Mouse (Mus musculus) MEL (cell line): ENCODE data around the gene Hsf4. TPM values are rescaled to one million over a fixed set of nuclear protein-coding genes. Genes with fewer than 3 reads are reported as not detected.

Source experiments
- DNase-seq: peaks from one replicate; pipeline ENCODE4 v3.0.0; 2011; ENCODE audit warnings: low read depth, low spot score
- H3K27ac ChIP-seq: 2 replicates; pipeline ENCODE4 v1.5.1; 2012; ENCODE audit warnings: low read depth, mild to moderate bottlenecking, control low read depth, low read length, moderate library complexity; ENCODE audit not compliant: control insufficient read depth
- H3K27me3 ChIP-seq, 2 experiments: fragments of 150-350 bp in 1 of 2; sonication (generic) in 1 of 2; 2 replicates each; pipeline ENCODE4 v1.6.1; 2012; ENCODE audit warnings: low read length in 2 of 2, mild to moderate bottlenecking in 2 of 2, improper control_type of control experiment in 1 of 2, moderate library complexity in 1 of 2; ENCODE audit not compliant: insufficient read depth in 2 of 2, control insufficient read depth in 1 of 2
- H3K36me3 ChIP-seq, 2 experiments: 2 replicates each; pipeline ENCODE4 v1.6.1; 2012 to 2014; ENCODE audit warnings: low read length in 2 of 2, improper control_type of control experiment in 1 of 2, inconsistent platforms in 1 of 2, mild to moderate bottlenecking in 1 of 2; ENCODE audit not compliant: insufficient read depth in 2 of 2, control insufficient read depth in 1 of 2
- H3K4me1 ChIP-seq, 2 experiments: fragments of 150-350 bp in 1 of 2; sonication (generic) in 1 of 2; 2 replicates each; pipeline ENCODE4 v1.6.1; 2012; ENCODE audit warnings: low read length in 2 of 2, improper control_type of control experiment in 1 of 2, mild to moderate bottlenecking in 1 of 2; ENCODE audit not compliant: insufficient read depth in 2 of 2, control insufficient read depth in 1 of 2
- H3K4me3 ChIP-seq, 2 experiments: fragments of 150-350 bp in 1 of 2; sonication (generic) in 1 of 2; 2 replicates each; pipeline ENCODE4 v1.5.1; 2012; ENCODE audit warnings: low read depth in 2 of 2, low read length in 2 of 2, mild to moderate bottlenecking in 2 of 2, moderate library complexity in 2 of 2, control low read depth in 1 of 2, improper control_type of control experiment in 1 of 2; ENCODE audit not compliant: control insufficient read depth in 1 of 2, insufficient read depth in 1 of 2
- H3K79me2 ChIP-seq: 2 replicates; pipeline ENCODE4 v1.6.1; 2012; ENCODE audit warnings: mild to moderate bottlenecking, low read length, moderate library complexity; ENCODE audit not compliant: control insufficient read depth, poor library complexity, insufficient read depth
- H3K9ac ChIP-seq: 2 replicates; pipeline ENCODE4 v1.6.1; 2012; ENCODE audit warnings: low read depth, mild to moderate bottlenecking, control low read depth, low read length, moderate library complexity; ENCODE audit not compliant: control insufficient read depth, poor library complexity, severe bottlenecking
- H3K9me3 ChIP-seq: fragments of 150-350 bp; sonication (generic); replicated peaks from 2 replicates; pipeline ENCODE4 v1.6.1; 2012; ENCODE audit warnings: mild to moderate bottlenecking, low read length, improper control_type of control experiment, moderate library complexity; ENCODE audit not compliant: insufficient read depth
- BHLHE40 ChIP-seq: IDR thresholded peaks from 2 replicates; pipeline ENCODE4 v1.6.1; 2012; ENCODE audit warnings: low read depth, mild to moderate bottlenecking, inconsistent platforms, low read length, improper control_type of control experiment, borderline replicate concordance
- CHD1 ChIP-seq: IDR thresholded peaks from 2 replicates; pipeline ENCODE4 v1.6.1; 2012; ENCODE audit warnings: low read depth, mild to moderate bottlenecking, inconsistent platforms, low read length, improper control_type of control experiment
- CHD2 ChIP-seq: IDR thresholded peaks from 2 replicates; pipeline ENCODE4 v1.6.1; 2011; ENCODE audit warnings: low read length, improper control_type of control experiment
- CTCF ChIP-seq, 3 experiments: IDR thresholded peaks in 2 of 3; conservative IDR thresholded peaks in 1 of 3; 2 replicates each; pipeline ENCODE4 v1.5.1; 2011 to 2012; ENCODE audit warnings: low read length in 3 of 3, low read depth in 2 of 3, mild to moderate bottlenecking in 2 of 3, improper control_type of control experiment in 1 of 3, inconsistent platforms in 1 of 3, mixed read lengths in 1 of 3, moderate library complexity in 1 of 3; ENCODE audit not compliant: control insufficient read depth in 1 of 3, insufficient read depth in 1 of 3, poor library complexity in 1 of 3, severe bottlenecking in 1 of 3
- E2F4 ChIP-seq: IDR thresholded peaks from 2 replicates; pipeline ENCODE4 v1.6.1; 2011; ENCODE audit warnings: low read depth, low read length, improper control_type of control experiment, borderline replicate concordance
- ELF1 ChIP-seq: IDR thresholded peaks from 2 replicates; pipeline ENCODE4 v1.6.1; 2014; ENCODE audit warnings: low read depth, mild to moderate bottlenecking, inconsistent platforms, low read length, improper control_type of control experiment, moderate library complexity
- ETS1 ChIP-seq: IDR thresholded peaks from 2 replicates; pipeline ENCODE4 v1.6.1; 2012; ENCODE audit warnings: low read depth, mild to moderate bottlenecking, inconsistent platforms, low read length, improper control_type of control experiment, moderate library complexity
- GABPA ChIP-seq: IDR thresholded peaks from 2 replicates; pipeline ENCODE4 v1.6.1; 2012; ENCODE audit warnings: low read depth, mild to moderate bottlenecking, inconsistent platforms, low read length, improper control_type of control experiment, moderate library complexity
- GATA1 ChIP-seq: IDR thresholded peaks from 2 replicates; pipeline ENCODE4 v1.6.1; 2011; ENCODE audit warnings: low read depth, low read length, improper control_type of control experiment
- HCFC1 ChIP-seq: IDR thresholded peaks from 2 replicates; pipeline ENCODE4 v1.6.1; 2012; ENCODE audit warnings: low read depth, mild to moderate bottlenecking, inconsistent platforms, low read length, improper control_type of control experiment, moderate library complexity
- JUND ChIP-seq: IDR thresholded peaks from 2 replicates; pipeline ENCODE4 v1.6.1; 2011; ENCODE audit warnings: low read depth, mild to moderate bottlenecking, improper control_type of control experiment, low read length
- KAT2A ChIP-seq: conservative IDR thresholded peaks from 2 replicates; pipeline ENCODE4 v1.6.1; 2012; ENCODE audit warnings: low read depth, low read length, improper control_type of control experiment, inconsistent platforms
- MAFK ChIP-seq: IDR thresholded peaks from 2 replicates; pipeline ENCODE4 v1.6.1; 2011; ENCODE audit warnings: low read depth, mild to moderate bottlenecking, low read length, improper control_type of control experiment, borderline replicate concordance
- MAZ ChIP-seq: IDR thresholded peaks from 2 replicates; pipeline ENCODE4 v1.6.1; 2012; ENCODE audit warnings: low read depth, mild to moderate bottlenecking, inconsistent platforms, low read length, improper control_type of control experiment
- MEF2A ChIP-seq: IDR thresholded peaks from 2 replicates; pipeline ENCODE4 v1.6.1; 2014; ENCODE audit warnings: low read depth, mild to moderate bottlenecking, inconsistent platforms, low read length, improper control_type of control experiment; ENCODE audit not compliant: poor library complexity, insufficient replicate concordance, severe bottlenecking; ENCODE audit errors: extremely low read depth
- MXI1 ChIP-seq: IDR thresholded peaks from 2 replicates; pipeline ENCODE4 v1.6.1; 2011; ENCODE audit warnings: mild to moderate bottlenecking, low read depth, low read length, improper control_type of control experiment
- MYC ChIP-seq: IDR thresholded peaks from 2 replicates; pipeline ENCODE4 v1.6.1; 2011; ENCODE audit warnings: low read depth, mild to moderate bottlenecking, low read length, improper control_type of control experiment, moderate library complexity
- NELFE ChIP-seq: IDR thresholded peaks from 2 replicates; pipeline ENCODE4 v1.6.1; 2011; ENCODE audit warnings: low read depth, low read length, improper control_type of control experiment
- NRF1 ChIP-seq: IDR thresholded peaks from 2 replicates; pipeline ENCODE4 v1.6.1; 2014; ENCODE audit warnings: low read depth, mild to moderate bottlenecking, inconsistent platforms, low read length, improper control_type of control experiment, moderate library complexity; ENCODE audit not compliant: poor library complexity, insufficient read depth, severe bottlenecking
- POLR2A ChIP-seq, 2 experiments: IDR thresholded peaks; 2 replicates each; pipeline ENCODE4 v1.6.1; 2011 to 2012; ENCODE audit warnings: low read length in 2 of 2, mild to moderate bottlenecking in 2 of 2, control low read depth in 1 of 2, improper control_type of control experiment in 1 of 2, low read depth in 1 of 2, moderate library complexity in 1 of 2; ENCODE audit not compliant: control insufficient read depth in 1 of 2, insufficient read depth in 1 of 2, poor library complexity in 1 of 2
- POLR2AphosphoS2 ChIP-seq: IDR thresholded peaks from 2 replicates; pipeline ENCODE4 v1.6.1; 2011; ENCODE audit warnings: low read length, improper control_type of control experiment
- POLR2AphosphoS5 ChIP-seq: IDR thresholded peaks from 2 replicates; pipeline ENCODE4 v1.6.1; 2012; ENCODE audit warnings: low read depth, borderline replicate concordance, mild to moderate bottlenecking, inconsistent platforms, low read length, moderate library complexity, mixed read lengths
- RAD21 ChIP-seq: IDR thresholded peaks from 2 replicates; pipeline ENCODE4 v1.6.1; 2011; ENCODE audit warnings: mild to moderate bottlenecking, low read depth, low read length, improper control_type of control experiment
- RCOR1 ChIP-seq: IDR thresholded peaks from 2 replicates; pipeline ENCODE4 v1.6.1; 2012; ENCODE audit warnings: low read depth, mild to moderate bottlenecking, inconsistent platforms, low read length, improper control_type of control experiment
- SIN3A ChIP-seq: IDR thresholded peaks from 2 replicates; pipeline ENCODE4 v1.6.1; 2012; ENCODE audit warnings: low read length, improper control_type of control experiment, inconsistent platforms
- SMC3 ChIP-seq: IDR thresholded peaks from 2 replicates; pipeline ENCODE4 v1.6.1; 2011; ENCODE audit warnings: low read depth, low read length, improper control_type of control experiment
- TAL1 ChIP-seq: IDR thresholded peaks from 2 replicates; pipeline ENCODE4 v1.6.1; 2012; ENCODE audit warnings: mild to moderate bottlenecking, inconsistent platforms, low read length, moderate library complexity, mixed read lengths
- TBP ChIP-seq: IDR thresholded peaks from 2 replicates; pipeline ENCODE4 v1.8.0; 2011; ENCODE audit warnings: low read depth, low read length, improper control_type of control experiment
- TCF12 ChIP-seq: IDR thresholded peaks from 2 replicates; pipeline ENCODE4 v1.6.1; 2014; ENCODE audit warnings: low read depth, mild to moderate bottlenecking, inconsistent platforms, low read length, improper control_type of control experiment, moderate library complexity
- UBTF ChIP-seq: IDR thresholded peaks from 2 replicates; pipeline ENCODE4 v1.6.1; 2012; ENCODE audit warnings: low read depth, mild to moderate bottlenecking, inconsistent platforms, low read length, improper control_type of control experiment, moderate library complexity, borderline replicate concordance; ENCODE audit not compliant: insufficient read depth
- USF1 ChIP-seq: IDR thresholded peaks from 2 replicates; pipeline ENCODE4 v1.6.1; 2014; ENCODE audit warnings: low read depth, mild to moderate bottlenecking, inconsistent platforms, low read length, improper control_type of control experiment, moderate library complexity
- USF2 ChIP-seq, 2 experiments: IDR thresholded peaks; 2 replicates each; pipeline ENCODE4 v1.6.1; 2011 to 2012; ENCODE audit warnings: improper control_type of control experiment in 2 of 2, low read length in 2 of 2, borderline replicate concordance in 1 of 2, inconsistent platforms in 1 of 2, low read depth in 1 of 2, mild to moderate bottlenecking in 1 of 2; ENCODE audit not compliant: insufficient read depth in 1 of 2
- ZC3H11A ChIP-seq: IDR thresholded peaks from 2 replicates; pipeline ENCODE4 v1.6.1; 2012; ENCODE audit warnings: low read depth, mild to moderate bottlenecking, inconsistent platforms, low read length, improper control_type of control experiment
- ZKSCAN1 ChIP-seq: IDR thresholded peaks from 2 replicates; pipeline ENCODE4 v1.6.1; 2012; ENCODE audit warnings: low read depth, mild to moderate bottlenecking, inconsistent platforms, low read length, improper control_type of control experiment, moderate library complexity
- ZMIZ1 ChIP-seq: IDR thresholded peaks from 2 replicates; pipeline ENCODE4 v1.6.1; 2012; ENCODE audit warnings: low read depth, mild to moderate bottlenecking, inconsistent platforms, low read length, improper control_type of control experiment, moderate library complexity
- ZNF384 ChIP-seq: IDR thresholded peaks from 2 replicates; pipeline ENCODE4 v1.6.1; 2012; ENCODE audit warnings: low read depth, mild to moderate bottlenecking, inconsistent platforms, low read length, improper control_type of control experiment
- polyA plus RNA-seq, 2 experiments: library from polyadenylated mRNA; stranded (reverse) in 1 of 2; unstranded in 1 of 2; fragments of >175 nt in 1 of 2; fragments of >200 nt in 1 of 2; gene quantifications; 2 replicates each; pipeline versions ENCODE4 v1.2.1 to v1.2.4; 2012; ENCODE audit warnings: low replicate concordance in 2 of 2, low read depth in 1 of 2; ENCODE audit not compliant: insufficient read length in 2 of 2, insufficient read depth in 1 of 2, missing spikeins in 1 of 2
- total RNA-seq: library from RNA; depleted of rRNA; stranded (reverse); fragments of 300-350 nt; gene quantifications from 2 replicates; pipeline ENCODE4 v1.2.3, GENCODE M21; 2012

The Hsf4 gene
- total and polyA plus RNA-seq, 3 experiments, result 1.7 to 7.1 TPM; not detected in 1

- no peak overlapping the region for H3K4me3 ChIP-seq
- TF ChIP-seq GABPA, result no peak
- no peak for TF ChIP-seq USF1
- TF ChIP-seq ZC3H11A, result peak; percentile 82
- TF ChIP-seq HCFC1, result peak; percentile 65
- no peak for TF ChIP-seq ETS1
- TF ChIP-seq ZNF384, result no peak
- peak; percentile 57; the same call in 1 of the 2 replicates for TF ChIP-seq ELF1
- no peak for TF ChIP-seq RCOR1
- peak; percentile 53; the same call in 1 of the 2 replicates for TF ChIP-seq BHLHE40
- TF ChIP-seq POLR2AphosphoS2, result no peak
- TF ChIP-seq NELFE, result no peak
- TF ChIP-seq UBTF, result no peak
- TF ChIP-seq MXI1, result peak; percentile 98
- TF ChIP-seq SIN3A, result peak; percentile 99
- TF ChIP-seq ZKSCAN1, result no peak
- no peak for TF ChIP-seq CHD1
- no peak for TF ChIP-seq CHD2
- TF ChIP-seq NRF1, result no peak
- TF ChIP-seq TAL1, result no peak
- TF ChIP-seq ZMIZ1, result no peak
- TF ChIP-seq JUND, result no peak
- TF ChIP-seq POLR2AphosphoS5, result no peak
- TF ChIP-seq MYC, result 0 out of 2 replicates have a peak, but pooled peaks have one; percentile 41
- peak; percentile 68; the same call in 1 of the 2 replicates for TF ChIP-seq MAZ
- TF ChIP-seq E2F4, result no peak
- TF ChIP-seq MAFK, result no peak
- peak; percentile 73 for TF ChIP-seq RAD21
- TF ChIP-seq USF2 (IDR thresholded peaks at IDR 0.05; ENCODE audit: borderline replicate concordance in 1 of 2, insufficient read depth in 1 of 2, low read depth in 1 of 2, low read length in 2 of 2), result no peak
- TF ChIP-seq SMC3, result peak; percentile 97
- peak; percentile 81 to 98 (median 95) for TF ChIP-seq CTCF (IDR thresholded peaks at IDR 0.05 in 2 of 3, conservative IDR thresholded peaks at IDR 0.05 in 1 of 3; ENCODE audit: control insufficient read depth in 1 of 3, insufficient read depth in 1 of 3, low read depth in 2 of 3, low read length in 3 of 3, poor library complexity in 1 of 3, severe bottlenecking in 1 of 3)
- no peak for TF ChIP-seq MEF2A
- TF ChIP-seq GATA1, result no peak
- TF ChIP-seq POLR2A (IDR thresholded peaks at IDR 0.05; ENCODE audit: control insufficient read depth in 1 of 2, insufficient read depth in 1 of 2, low read depth in 1 of 2, low read length in 2 of 2, poor library complexity in 1 of 2), result no peak
- TF ChIP-seq TBP, result no peak
- no peak for TF ChIP-seq KAT2A
- no peak for TF ChIP-seq TCF12
Observed at GRCm38 (mm10) chr8:105290554-105291314, 21.1 kb downstream of the Hsf4 start.

More at GRCm38 (mm10) chr8:105290554-105291314, 21.1 kb downstream of the Hsf4 start:
- Histone ChIP-seq H3K27ac (no peak overlapping the region), H3K9ac (no peak overlapping the region), H3K27me3 (no peaks in the 10 kb centered on the region), H3K4me1 (peaks cover 4 to 13% of the 10 kb centered on the region in 2 experiments; a peak in 3 of 4 replicates), H3K79me2 (peaks cover 3% of the 10 kb centered on the region), H3K36me3 (no peaks in the 10 kb centered on the region; a peak in 1 of 4 replicates), H3K9me3 (no peaks in the 10 kb centered on the region)
- DNase-seq, result peak; percentile 92
